Mouse (Mus musculus) lung, adult 2 months (tissue): ENCODE data around the gene Zswim1. TPM values are rescaled to one million over a fixed set of nuclear protein-coding genes. Genes with fewer than 3 reads are reported as not detected.

Experiments used
- DNase-seq: peaks from one replicate; pipeline ENCODE4 v3.0.0; 2022
- H3K4me1 ChIP-seq: fragments of 200-500 bp; 2 replicates; pipeline ENCODE4 v1.6.1; 2011; ENCODE audit warnings: low read length; ENCODE audit not compliant: control insufficient read depth, insufficient read depth
- H3K4me3 ChIP-seq: fragments of 200-500 bp; replicated peaks from 2 replicates; pipeline ENCODE3; 2011; ENCODE audit warnings: low read depth, mild to moderate bottlenecking, control low read depth, low read length; ENCODE audit errors: extremely low read depth
- CTCF ChIP-seq: fragments of 200-500 bp; IDR thresholded peaks from 2 replicates; pipeline ENCODE4 v1.5.1; 2011; ENCODE audit warnings: mild to moderate bottlenecking, low read length, control low read depth; ENCODE audit not compliant: insufficient read depth
- POLR2A ChIP-seq: fragments of 200-500 bp; IDR thresholded peaks from 2 replicates; pipeline ENCODE4 v1.6.1; 2011; ENCODE audit warnings: low read depth, mild to moderate bottlenecking, control low read depth, low read length, borderline replicate concordance; ENCODE audit errors: extremely low read depth
- WGBS: fragments of 180-500 bp; shearing (Covaris S2); methylation state at CpG from one replicate; pipeline ENCODE4 v1.1.7; 2018; 5-methylcytosine and 5-hydroxymethylcytosine counted together
- polyA plus RNA-seq: library from polyadenylated mRNA; depleted of rRNA; stranded (reverse); fragments of >200 nt; gene quantifications from 2 replicates; pipeline ENCODE4 v1.2.3, GENCODE M21; 2012

Zswim1 gene
- polyA plus RNA-seq, 1 experiment: 9.8 TPM

- Histone ChIP-seq H3K4me1 (peaks cover 6% of the 10 kb centered on the region; the same call in 1 of the 2 replicates), H3K4me3 (no peak overlapping the region)
- 56% methylated on average over 4 of the region's 4 CpGs for WGBS
- no peak for DNase-seq
- no peak for TF ChIP-seq POLR2A
- TF ChIP-seq CTCF: no peak
Measured at GRCm38 (mm10) chr2:164781876-164782275, 40.6 kb upstream of the Zswim1 start.

- 74% methylated on average over 7 of the region's 7 CpGs for WGBS
- H3K4me1 ChIP-seq: peaks cover 17% of the 10 kb centered on the region
Measured at GRCm38 (mm10) chr2:164783926-164784581, 38.4 kb upstream of the Zswim1 start.

GRCm38 (mm10) chr2:164784869-164785420 lies 37.5 kb upstream of the Zswim1 start:
- peaks cover 17% of the 10 kb centered on the region for H3K4me1 ChIP-seq
- no peak for DNase-seq
- WGBS: 9% methylated on average over 7 of the region's 7 CpGs
- peak overlapping the region; percentile 66 for H3K4me3 ChIP-seq
- no peak for TF ChIP-seq POLR2A
- no peak for TF ChIP-seq CTCF

More at GRCm38 (mm10) chr2:164783926-164784581, 38.4 kb upstream of the Zswim1 start:
- DNase-seq: no peak
- H3K4me3 ChIP-seq: no peak overlapping the region
- no peak for TF ChIP-seq CTCF
- TF ChIP-seq POLR2A: no peak

- DNase-seq: peak; percentile 88
- Histone ChIP-seq H3K4me3 (peak within 1 kb of the TSS; percentile 66), H3K4me1 (peaks cover 20% of the 10 kb centered on the region)
- under 1% methylated on average over 85 of the region's 89 CpGs for WGBS
- peak; percentile 85 for TF ChIP-seq POLR2A
- TF ChIP-seq CTCF: no peak
Measured at GRCm38 (mm10) chr2:164785481-164786387, 36.8 kb upstream of the Zswim1 start, which contains the start of gene Snx21. TSS of gene Snx21 (plus strand) at chr2:164785823.

GRCm38 (mm10) chr2:164786388-164786885 lies 36.0 kb upstream of the Zswim1 start:
- DNase-seq: peak; percentile 34
- H3K4me3 ChIP-seq: peak overlapping the region; percentile 66
- 4% methylated on average over 15 of the region's 15 CpGs for WGBS
- H3K4me1 ChIP-seq: peaks cover 24% of the 10 kb centered on the region
- TF ChIP-seq POLR2A: peak; percentile 45; the same call in 1 of the 2 replicates
- no peak for TF ChIP-seq CTCF

GRCm38 (mm10) chr2:164787032-164787431 lies 35.5 kb upstream of the Zswim1 start:
- WGBS: 43% methylated on average over 3 of the region's 3 CpGs
- H3K4me3 ChIP-seq: peak overlapping the region; percentile 37
- no peak for TF ChIP-seq CTCF
- no peak for TF ChIP-seq POLR2A
- peak; percentile 32 for DNase-seq
- H3K4me1 ChIP-seq: peaks cover 24% of the 10 kb centered on the region

GRCm38 (mm10) chr2:164787779-164788178 lies 34.7 kb upstream of the Zswim1 start:
- H3K4me1 ChIP-seq: peaks cover 24% of the 10 kb centered on the region
- 64% methylated on average over 10 of the region's 10 CpGs for WGBS
- no peak overlapping the region for H3K4me3 ChIP-seq
- no peak for DNase-seq
- no peak for TF ChIP-seq CTCF
- TF ChIP-seq POLR2A: no peak

GRCm38 (mm10) chr2:164788411-164788810 lies 34.1 kb upstream of the Zswim1 start:
- TF ChIP-seq CTCF: no peak
- TF ChIP-seq POLR2A: no peak
- Histone ChIP-seq H3K4me3 (no peak overlapping the region), H3K4me1 (peaks cover 24% of the 10 kb centered on the region)
- DNase-seq: no peak
- 57% methylated on average over 4 of the region's 4 CpGs for WGBS

GRCm38 (mm10) chr2:164790451-164790850 lies 32.0 kb upstream of the Zswim1 start:
- TF ChIP-seq POLR2A (no peak), CTCF (no peak)
- peak; percentile 60 for DNase-seq
- Histone ChIP-seq H3K4me3 (no peak overlapping the region), H3K4me1 (peaks cover 21% of the 10 kb centered on the region)
- 39% methylated on average over 4 of the region's 4 CpGs for WGBS
